Mouse (Mus musculus) right cerebral cortex, adult 18-20 months (tissue): ENCODE measurements around the gene 1110032A03Rik.

Experiments
- DNase-seq: peaks from one replicate; pipeline ENCODE4 v3.0.0; 2022; ENCODE audit warnings: mixed read lengths

1110032A03Rik gene

DNA sequence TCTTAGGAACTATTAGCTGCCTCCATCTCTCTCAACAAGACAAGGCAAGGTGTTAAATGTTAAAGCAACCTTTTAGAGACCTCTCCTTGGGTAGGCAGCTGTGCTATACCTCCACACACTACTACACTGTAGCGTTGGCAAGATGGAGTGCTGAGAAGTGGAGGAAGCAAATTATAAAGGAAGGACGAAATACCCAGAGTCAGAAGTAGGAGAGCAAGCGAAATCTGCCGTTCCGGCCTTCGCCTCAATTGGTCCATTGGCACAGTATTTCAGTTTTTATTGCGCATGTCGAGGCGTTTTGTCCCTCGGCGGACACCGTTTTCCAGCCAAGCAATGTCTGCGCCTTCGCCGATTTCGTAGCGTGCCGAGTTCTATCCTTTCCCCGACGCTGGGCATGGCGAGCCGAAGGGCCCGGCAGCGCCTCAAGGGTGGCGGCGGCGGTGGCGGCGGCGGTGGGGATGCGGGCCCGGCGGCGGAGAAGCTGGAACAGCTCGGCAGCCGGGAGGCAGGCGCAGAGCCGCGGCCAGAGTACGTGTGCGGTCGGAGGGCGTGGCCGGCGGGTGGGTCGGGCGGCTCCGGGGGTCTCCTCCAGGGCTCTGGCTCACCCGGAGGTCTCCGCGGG is at the start of gene 1110032A03Rik, which contains the start of gene Alg9:
TSS of gene 1110032A03Rik (minus strand) at position 530 of the 622 bp plus-strand sequence.
TSS of gene Alg9 (plus strand) at position 29 of the 622 bp plus-strand sequence.
- DNase-seq: peak; percentile 90

DNA sequence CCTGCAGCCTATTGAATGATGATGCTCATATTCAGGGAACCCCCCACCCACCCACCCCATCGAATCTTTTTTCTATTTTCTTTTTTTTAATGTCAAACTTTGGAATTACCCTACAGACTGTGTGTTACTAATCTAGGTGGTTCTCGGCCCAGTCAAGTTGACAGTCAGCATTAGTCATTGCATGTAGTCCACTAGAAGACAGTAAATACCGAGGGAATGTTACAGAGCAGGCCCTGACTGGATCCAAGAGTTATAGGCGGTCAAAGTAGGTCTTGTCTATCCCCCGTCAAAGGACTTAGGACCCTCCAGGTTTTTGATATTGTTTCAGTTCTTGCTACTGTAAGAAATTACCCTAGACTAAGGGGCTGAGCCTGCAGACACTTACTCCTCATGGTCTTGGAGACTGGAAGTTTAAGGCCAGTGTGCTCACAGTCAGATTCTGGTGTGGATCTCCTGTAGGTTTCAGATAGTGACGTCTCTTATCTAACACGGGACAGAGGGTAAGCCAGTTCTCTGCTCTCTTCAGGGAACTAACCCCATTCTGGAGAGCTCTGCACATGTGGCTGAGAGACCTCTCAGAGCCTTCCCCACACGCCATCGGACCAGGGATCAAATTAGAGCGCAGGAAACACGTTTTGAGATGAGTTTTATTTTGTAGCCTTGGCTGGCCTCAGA is 48.6 kb upstream of the 1110032A03Rik start:
- no peak for DNase-seq

DNA sequence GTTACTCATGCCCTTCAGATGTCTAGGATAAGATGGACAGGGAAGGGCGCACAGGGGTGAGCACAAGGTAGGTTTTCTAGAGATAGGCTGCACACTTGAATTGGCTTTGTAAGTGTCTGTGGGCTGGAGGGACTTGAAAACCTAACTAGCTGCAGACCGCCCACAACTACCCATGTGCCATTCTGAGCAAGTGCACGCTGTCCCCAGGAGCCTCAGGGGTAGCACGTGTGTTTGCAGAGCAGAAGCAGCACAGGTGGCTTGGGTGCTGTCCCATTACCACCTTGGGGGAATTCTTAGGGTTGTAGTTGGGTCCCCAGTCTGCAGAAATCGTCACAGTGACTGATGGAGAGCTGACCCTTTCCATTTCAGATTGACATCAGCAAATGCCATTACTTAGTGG is 46.9 kb upstream of the 1110032A03Rik start:
- DNase-seq: peak; percentile 28

DNA sequence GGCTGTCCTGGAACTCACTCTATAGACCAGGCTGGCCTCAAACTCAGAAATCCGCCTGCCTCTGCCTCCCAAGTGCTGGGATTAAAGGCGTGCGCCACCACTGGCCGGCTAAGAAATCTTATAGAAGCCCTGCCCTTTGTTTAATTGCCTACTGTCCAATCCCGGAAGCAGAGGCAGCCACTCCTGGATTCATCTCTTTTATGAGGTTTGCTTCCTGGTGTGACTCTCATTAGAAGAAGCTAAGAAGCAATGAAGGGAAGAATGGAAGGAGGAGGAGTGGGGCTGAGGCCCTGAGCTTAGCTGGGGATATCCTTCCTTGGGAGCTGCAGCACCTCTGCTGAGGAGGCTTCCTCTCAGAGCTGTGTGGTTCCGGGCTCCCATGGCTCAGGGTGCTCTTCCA is 46.3 kb upstream of the 1110032A03Rik start:
- no peak for DNase-seq

DNA sequence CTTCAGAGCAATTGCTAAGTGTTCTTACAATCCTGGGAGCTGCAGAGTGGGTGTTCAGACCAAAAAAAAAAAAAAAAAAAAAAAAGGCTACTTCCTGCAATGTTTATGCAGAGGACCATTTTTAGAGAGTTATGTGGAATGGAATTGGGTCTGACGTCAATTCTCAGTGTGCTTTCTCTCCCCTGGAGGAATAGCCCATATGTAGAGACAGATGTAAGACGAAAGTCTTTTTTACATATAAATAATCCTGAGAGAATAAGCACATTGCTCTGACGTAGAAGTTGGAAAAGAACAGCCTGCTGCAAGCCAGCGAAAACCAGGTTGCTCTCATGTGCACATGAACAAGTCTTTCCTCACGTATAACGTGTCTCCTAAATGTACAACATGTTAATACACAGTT is 44.4 kb upstream of the 1110032A03Rik start:
- peak; percentile 49 for DNase-seq

DNA sequence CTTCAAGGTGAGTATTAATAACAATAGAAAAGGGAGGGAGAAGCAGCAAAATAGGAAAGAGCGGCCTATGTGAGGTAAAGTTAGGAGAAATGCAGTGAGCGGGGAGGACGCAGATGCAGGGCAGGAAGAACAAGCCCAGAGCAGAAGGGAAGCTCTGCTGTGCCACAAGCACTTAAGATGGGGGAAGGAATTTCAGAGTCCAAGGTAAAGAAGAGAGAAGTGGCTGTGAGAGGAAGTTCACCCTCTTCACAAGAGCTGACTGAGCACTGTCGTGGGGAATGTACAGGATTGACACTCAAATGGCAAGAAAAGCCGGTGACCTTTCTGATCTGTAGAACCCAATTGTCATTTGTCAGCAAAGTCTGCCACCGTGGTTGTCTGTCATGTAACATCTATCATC is 42.7 kb upstream of the 1110032A03Rik start:
- DNase-seq: no peak

DNA sequence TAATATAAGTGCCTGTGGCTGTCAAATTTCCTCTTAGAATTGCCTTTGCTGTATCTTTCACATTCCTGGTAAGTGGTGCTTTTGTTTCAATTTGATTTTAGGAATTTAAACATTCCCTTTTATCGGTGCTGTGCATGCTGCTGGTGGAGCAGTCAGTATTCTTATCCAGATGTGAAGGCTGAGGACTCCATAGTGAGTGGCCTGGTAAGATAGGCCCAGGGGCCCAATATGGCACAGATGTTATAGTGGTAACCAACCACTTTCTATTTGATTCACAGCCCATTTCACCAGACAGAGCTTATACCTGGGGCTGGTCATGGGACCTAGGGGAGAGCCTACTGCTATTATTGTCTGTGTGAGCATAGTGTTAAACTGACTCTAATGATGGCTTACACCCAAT is 41.2 kb upstream of the 1110032A03Rik start:
- no peak for DNase-seq

DNA sequence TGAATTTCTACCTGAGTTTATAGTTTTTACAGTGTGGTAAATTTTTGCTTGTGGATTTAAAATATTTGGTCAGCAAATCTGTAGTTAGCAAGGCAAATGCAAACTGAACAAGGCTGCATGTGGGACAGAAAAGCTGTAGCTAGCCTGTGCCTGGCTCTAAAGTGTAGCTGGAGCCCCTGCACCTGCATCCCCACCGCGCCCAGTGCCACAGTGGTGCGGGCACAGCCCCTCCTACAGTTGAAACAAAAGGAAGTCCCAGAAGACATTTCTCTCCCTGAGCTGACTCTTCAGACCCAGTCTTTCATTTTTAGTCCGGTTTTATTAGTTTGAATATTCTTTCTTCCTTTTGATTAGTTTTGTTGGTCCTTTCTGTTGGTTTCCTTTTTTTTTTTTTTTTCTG is 40.3 kb upstream of the 1110032A03Rik start:
- no peak for DNase-seq

DNA sequence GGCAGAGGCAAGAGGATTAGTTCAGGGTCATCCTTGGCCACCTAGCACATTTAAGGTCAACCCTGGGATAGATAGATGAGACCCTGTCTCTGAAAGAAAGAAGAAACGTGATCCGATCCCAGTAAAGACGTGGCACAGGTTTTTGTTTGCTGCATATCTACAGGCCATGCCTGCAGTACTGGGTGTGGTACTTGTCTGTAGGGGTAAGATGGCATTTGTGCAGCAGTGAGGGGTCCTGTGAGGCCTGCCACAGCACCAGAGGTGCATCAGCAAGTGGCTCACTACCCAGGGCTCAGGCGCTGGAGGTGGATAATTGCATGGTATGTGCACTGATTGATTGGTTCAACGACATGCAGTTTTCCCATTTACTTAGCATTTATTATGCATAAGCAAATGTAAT is 38.5 kb upstream of the 1110032A03Rik start:
- DNase-seq: no peak

DNA sequence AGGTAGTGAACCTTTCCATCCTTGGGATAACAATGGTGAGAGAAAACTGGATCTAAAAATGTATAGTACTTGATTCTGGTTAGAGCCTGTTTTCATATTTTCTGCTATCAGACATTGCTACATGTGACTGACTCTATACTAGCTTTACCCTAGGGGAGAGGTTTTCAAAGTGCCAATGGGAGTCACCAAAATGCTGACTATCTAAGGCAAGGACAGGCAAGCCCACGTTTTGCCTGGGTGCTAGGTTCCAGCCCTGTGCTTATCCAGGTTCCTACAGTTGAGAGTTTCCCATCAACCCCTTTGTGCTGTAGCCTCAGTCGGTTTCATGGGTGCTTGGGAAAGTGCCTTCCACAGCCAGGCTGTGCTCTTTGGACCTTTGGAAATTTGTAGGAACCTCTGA is 36.4 kb upstream of the 1110032A03Rik start:
- no peak for DNase-seq

DNA sequence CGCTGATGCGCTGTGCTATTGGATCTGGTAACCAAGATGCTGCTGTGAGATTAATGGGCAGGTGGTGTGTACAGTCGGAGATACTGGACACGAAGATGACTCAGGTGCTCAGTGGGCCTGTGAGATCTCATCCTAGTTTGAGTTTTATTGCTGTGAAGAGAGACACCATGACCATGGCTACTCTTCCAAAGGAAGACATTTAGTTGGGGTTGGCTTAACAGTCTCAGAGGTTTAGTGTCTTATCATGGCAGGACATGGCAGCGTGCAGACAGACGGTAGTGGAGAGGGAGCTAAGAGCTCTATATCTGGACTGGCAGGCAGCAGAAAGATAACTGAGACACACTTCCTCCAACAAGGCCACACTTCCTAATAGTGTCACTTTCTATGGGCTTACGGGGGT is 35.9 kb upstream of the 1110032A03Rik start:
- DNase-seq: no peak

DNA sequence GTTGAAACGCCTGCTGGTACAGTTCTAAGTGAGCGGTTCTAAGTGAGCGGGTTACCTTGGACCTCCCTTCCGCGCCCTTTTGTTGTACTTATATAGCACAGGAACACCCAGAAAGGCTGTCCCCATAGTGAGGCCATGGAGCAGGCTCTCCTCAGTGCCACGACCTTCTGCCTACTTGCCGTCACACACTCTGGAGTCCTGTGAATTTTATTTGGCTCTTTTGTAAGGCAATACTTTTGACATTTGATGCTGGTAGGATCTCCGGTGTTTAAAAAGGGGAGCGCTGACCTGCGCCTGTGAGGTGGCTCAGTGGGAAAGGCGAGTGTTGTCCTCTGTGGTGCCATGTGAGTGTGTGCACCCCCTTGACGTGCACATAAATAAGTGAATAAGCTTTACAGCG is 33.8 kb upstream of the 1110032A03Rik start:
- DNase-seq: no peak

DNA sequence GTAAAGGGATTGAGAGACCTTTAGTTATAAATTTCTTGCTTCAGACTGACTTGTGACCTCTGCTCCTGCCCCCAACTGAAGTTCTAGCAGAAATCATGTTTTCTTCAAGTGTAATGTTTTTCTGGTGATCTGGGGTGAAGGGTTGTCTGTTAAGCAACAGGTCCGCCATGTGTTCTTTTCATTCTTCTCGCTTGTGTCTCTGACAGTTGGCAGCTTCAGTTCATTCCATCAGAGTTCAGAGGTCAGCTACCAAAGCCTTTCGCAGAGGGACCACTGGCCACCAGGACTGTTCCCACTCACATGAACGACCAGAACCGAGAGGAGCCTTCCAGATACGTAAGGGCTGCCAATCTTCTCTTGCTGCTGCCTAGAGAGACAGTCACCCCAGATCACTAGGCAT is 33.2 kb upstream of the 1110032A03Rik start:
- DNase-seq: no peak

DNA sequence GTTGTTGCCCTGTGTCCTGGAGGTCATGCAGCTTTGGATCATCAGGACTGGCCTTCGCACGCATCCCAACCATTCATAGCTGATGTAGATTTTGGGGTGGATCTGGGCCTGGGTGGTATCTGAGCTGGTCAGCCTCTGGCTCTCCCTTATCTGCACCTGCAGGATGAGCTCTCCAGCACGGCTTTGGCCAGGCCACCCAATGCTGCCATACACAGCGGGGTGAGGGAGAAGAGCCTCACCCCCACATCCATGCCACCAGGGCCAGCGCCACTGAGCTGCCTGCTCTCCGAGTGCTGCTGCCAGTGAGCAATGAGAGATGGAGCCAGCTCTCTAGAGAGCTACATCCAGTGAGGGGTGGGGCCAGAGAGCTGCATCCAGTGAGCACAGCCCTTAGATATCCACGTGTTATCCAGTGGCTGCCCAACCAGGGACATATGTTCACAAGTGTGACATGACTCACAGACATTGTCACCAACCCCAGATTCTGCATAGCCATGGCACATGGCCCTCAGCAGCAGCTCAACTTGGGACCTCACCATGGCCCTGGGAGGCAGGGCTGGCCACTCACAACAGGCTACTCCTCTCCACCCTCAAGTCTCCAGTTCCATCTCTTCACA is 27.8 kb upstream of the 1110032A03Rik start:
- no peak for DNase-seq

DNA sequence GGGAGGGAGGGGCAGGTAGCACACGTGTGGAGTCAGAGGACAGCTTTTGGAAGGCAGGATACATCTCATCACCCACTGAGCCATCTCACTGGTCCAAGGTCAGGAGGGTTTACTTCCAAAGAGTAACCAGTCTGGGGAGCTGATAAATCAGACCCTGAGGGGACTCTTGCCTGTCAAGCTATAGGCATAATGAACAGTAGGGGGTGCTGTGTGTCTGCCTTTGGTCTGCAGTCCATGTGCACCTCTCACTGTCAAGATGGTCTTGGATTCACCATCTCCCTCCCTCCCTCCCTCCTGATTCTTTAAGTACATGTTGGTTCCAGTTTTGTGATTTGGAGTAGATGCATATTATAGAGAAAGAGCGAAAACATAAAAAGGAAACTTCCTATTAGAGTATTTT is 25.7 kb upstream of the 1110032A03Rik start:
- no peak for DNase-seq

DNA sequence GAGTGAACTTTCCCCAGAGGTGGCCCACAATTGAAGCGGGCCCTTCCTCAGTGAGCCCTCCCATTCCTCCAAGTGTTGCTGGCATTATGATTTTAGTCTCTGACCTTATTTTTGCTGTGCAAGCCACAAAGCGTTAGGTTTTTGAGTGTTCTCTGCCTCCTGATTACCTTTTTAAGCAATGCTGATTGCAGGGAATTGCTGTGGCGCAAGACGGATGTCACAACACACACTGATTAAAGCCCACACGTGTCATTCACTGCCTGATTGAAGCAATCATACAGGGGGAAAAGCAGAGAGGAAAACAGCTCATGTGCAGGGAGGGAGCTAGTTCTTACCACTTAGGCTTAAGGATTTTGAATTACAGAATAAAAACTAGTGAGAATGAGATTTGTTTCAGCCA is 23.0 kb upstream of the 1110032A03Rik start:
- DNase-seq: no peak

DNA sequence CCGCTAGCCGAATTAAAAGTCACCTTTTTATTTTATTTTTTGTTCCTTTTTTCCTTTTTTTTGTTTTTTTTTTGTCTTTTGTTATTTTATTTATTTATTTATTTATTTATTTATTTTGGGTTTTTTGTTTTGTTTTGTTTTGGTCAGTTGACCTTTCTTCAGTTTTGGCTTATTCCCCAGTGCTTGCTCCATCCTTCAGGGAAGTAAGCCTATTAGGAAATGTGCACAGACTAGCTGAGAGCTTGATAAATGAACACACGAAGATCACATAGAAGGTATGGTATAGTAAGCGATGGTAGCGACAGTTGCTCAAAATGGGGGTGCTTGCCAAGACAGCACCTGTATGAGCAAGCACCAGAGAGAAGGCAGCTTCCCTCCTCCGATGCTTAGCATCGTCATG is 22.3 kb upstream of the 1110032A03Rik start:
- no peak for DNase-seq

DNA sequence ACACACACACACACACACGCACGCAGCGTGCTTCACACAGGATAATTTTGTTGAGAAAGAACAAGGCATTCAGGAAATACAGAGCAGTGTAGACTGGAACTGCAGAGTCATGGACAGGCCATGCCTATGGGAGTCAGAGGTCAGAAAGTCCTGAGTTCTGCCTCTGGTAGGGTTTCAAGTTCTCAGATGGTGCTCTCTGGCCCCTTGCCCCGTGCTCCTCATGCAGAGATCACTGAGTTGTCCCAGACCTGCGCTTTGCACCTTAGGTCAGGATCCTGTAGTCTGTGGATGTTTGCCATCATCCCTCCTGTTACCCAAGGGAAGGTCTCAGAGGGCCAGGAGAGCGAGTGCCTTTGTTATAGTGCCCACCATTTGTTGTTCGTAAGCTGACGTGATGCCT is 21.5 kb upstream of the 1110032A03Rik start:
- no peak for DNase-seq

DNA sequence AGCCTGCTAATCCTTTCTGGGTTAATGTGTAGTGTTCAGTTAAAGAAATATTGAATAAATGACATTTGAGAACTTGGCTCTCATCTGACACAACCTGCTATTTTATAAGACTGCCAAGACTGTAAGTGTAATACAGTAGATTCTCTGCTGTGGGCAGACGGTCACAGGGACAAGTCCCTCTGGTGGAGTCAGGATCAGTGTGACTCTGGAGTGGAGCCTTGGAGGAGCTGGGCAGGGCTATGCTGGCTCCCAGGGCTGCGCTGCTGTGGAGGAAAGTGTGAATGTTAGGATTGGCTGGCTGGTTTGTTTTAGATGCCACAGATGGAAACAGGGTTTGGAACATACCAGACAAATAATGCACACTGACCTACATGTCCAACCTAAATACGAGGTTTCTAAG is 19.9 kb upstream of the 1110032A03Rik start:
- DNase-seq: no peak

DNA sequence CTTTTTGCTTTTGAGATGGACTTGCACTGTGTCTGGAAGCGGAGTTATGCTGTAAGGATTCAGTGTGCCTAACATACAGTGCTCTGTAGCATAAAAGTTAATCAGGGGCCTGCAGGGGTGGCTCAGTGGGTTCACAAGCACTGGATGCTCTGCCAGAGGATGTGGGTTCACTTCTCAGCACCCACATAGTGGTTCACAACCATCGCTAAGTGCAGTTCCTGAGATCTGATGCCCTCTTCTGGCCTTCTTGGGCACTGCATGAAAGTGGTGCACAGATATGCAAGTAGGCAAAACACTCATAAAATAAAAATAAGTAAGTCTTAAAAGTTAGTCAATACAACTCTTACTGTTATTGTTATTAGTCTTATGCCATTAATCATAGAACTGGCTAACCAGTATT is 6.8 kb upstream of the 1110032A03Rik start:
- no peak for DNase-seq

DNA sequence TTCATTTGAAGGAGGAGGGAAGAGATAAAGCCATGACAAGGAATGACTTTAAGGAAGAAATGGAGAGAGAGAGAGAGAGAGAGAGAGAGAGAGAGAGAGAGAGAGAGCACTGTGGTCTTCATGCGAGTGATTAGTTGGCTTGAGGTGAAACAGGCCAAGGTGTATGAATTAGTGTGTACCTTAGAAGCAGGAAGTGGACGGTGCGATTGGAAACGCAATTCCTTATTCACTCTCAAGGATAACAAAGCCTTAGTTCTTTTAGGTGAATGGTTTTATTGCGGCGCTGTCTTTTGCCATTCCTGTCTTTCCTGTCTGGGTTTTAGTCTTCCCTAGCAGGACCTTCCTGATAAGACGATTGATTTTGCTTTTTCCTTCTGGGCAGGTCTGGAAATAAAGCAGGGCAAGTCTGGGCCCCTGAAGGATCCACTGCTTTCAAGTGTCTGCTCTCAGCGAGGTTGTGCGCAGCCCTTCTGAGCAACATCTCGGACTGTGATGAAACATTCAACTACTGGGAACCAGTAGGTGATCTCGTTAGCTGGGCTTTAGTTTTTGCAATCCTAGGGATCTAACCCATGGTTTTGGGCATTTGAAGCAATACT is 941 bp upstream of the 1110032A03Rik start:
- DNase-seq: no peak

DNA sequence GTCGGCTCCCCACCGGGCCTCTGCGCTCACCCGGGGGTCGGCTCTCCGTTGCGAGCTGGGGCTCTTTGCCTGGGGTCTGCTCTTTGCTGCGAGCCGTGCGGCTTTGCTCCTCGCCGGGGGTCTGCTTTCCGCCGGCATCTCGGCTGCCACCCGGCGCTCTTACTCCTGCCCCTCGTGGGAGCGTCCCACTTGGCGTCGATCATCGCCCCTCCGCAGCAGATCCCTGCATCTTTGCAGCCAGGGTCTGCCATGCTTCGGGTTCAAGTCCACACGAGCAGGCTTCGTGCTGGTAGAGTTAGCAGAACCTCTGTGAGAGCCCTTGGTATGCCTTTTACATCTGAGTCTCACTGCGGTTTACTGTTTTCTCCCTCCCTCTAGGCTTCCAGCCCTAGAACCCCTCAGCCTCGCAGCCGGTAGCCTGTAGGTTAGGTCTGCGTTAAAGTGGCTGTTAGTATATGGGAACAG is 374 bp upstream of the 1110032A03Rik start:
- no peak for DNase-seq

DNA sequence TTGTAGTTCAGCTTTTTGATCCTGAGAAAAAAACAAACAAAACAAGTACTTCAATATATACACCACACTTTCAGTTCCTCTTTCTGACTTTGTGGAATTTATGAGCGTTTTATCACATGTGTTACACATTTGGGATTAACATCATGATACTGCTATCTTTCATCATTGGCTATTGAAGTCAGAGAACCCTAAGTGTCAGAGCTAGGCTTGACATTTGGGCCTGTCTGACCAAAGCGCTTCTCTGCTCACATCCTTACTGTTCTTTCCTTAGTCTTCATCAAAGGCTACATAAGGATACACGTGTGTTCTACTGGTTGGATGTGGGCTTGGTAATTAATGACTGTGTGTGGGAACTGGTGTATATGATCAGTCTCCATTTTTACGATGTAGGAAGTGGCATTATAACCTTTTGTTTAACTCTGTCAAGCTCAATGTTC is 1.3 kb downstream of the 1110032A03Rik start:
- no peak for DNase-seq

DNA sequence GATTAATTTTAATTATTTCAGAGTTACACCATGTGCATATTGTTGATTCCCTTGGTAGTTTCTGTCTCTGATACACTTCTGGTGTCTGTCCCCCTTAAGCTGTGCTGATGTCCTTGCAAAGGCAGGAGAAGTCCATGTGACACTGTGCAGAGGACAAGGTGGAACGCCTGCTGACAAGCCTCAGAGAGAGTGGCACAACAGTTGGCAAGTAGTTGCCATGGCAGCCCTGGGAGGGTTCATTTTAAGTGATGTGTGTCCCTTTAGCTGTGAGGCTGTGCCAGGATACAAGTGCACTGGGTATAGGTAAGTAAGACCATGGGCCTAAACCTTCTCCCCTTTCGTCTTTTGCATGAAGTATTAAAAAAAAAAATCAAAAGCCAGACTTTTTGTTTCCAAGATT is 5.3 kb downstream of the 1110032A03Rik start:
- DNase-seq: no peak
